Mouse (Mus musculus) liver, embryonic 15.5 days (tissue): Measurements from ENCODE around the gene Sfi1. TPM values are rescaled to one million over a fixed set of nuclear protein-coding genes. Genes with fewer than 3 reads are reported as not detected.
A peak's percentile ranks its signal among the peaks of the same experiment; 100 is the strongest.
"Not testable (repeated sequence)": the region's sequence is repeated elsewhere in the genome, so short reads cannot be mapped to it uniquely, and the experiment has no call there.

Experiments used
- ATAC-seq: fragments of 200-750 bp; cut with Nextera tagmentation; 2 replicates; pipeline ENCODE4 v1.8.0; 2017; ENCODE audit warnings: moderate number of reproducible peaks, mild to moderate bottlenecking, moderate library complexity; ENCODE audit not compliant: insufficient read depth
- H3K27ac ChIP-seq: fragments of 300-500 bp; sonication (generic); replicated peaks from 2 replicates; pipeline ENCODE4 v1.5.1; 2015; ENCODE audit warnings: mild to moderate bottlenecking, inconsistent platforms
- H3K27me3 ChIP-seq: fragments of 300-500 bp; sonication (generic); 2 replicates; pipeline ENCODE4 v1.6.1; 2015; ENCODE audit warnings: mild to moderate bottlenecking, inconsistent platforms
- H3K36me3 ChIP-seq: fragments of 300-500 bp; sonication (generic); replicated peaks from 2 replicates; pipeline ENCODE4 v1.6.1; 2015; ENCODE audit warnings: moderate library complexity, mild to moderate bottlenecking, inconsistent platforms
- H3K4me1 ChIP-seq: fragments of 300-500 bp; sonication (generic); replicated peaks from 2 replicates; pipeline ENCODE4 v1.6.1; 2015; ENCODE audit warnings: inconsistent platforms
- H3K4me2 ChIP-seq: fragments of 300-500 bp; sonication (generic); 2 replicates; pipeline ENCODE4 v1.6.1; 2015; ENCODE audit warnings: moderate library complexity, mild to moderate bottlenecking, inconsistent platforms
- H3K4me3 ChIP-seq: fragments of 300-500 bp; sonication (generic); replicated peaks from 2 replicates; pipeline ENCODE4 v1.5.1; 2015; ENCODE audit warnings: mild to moderate bottlenecking, inconsistent platforms
- H3K9ac ChIP-seq: fragments of 300-500 bp; sonication (generic); 2 replicates; pipeline ENCODE4 v1.6.1; 2015; ENCODE audit warnings: moderate library complexity, mild to moderate bottlenecking, inconsistent platforms
- H3K9me3 ChIP-seq: fragments of 300-500 bp; sonication (generic); replicated peaks from 2 replicates; pipeline ENCODE4 v1.6.1; 2016; ENCODE audit warnings: inconsistent platforms
- WGBS: fragments of 180-500 bp; shearing (Covaris S2); methylation state at CpG from one replicate; pipeline ENCODE4 v1.1.7; 2015; ENCODE audit warnings: mixed read lengths; ENCODE audit not compliant: insufficient replicate concordance; 5-methylcytosine and 5-hydroxymethylcytosine counted together
- polyA plus RNA-seq: library from polyadenylated mRNA; unstranded; fragments of >200 nt; fragmentation: Nextera tagmentation; extraction: Ambion mirVana; gene quantifications from 2 replicates; pipeline ENCODE4 v1.2.1, GENCODE M21; 2015

Sfi1 gene
- polyA plus RNA-seq, 1 experiment from 2014 or later = 3.2 TPM

GRCm38 (mm10) chr11:3157996-3158395 lies 35.3 kb downstream of the Sfi1 start:
- not testable (repeated sequence) for H3K27ac ChIP-seq, H3K4me1 ChIP-seq, H3K4me2 ChIP-seq, H3K4me3 ChIP-seq, H3K36me3 ChIP-seq, ATAC-seq, H3K27me3 ChIP-seq, H3K9ac ChIP-seq
- H3K9me3 ChIP-seq = peaks cover 19% of the 10 kb centered on the region
- 86% methylated on average over 6 of the region's 6 CpGs for WGBS

GRCm38 (mm10) chr11:3156991-3157390 lies 36.3 kb downstream of the Sfi1 start:
- H3K36me3 ChIP-seq, H3K9ac ChIP-seq, H3K4me2 ChIP-seq, H3K27ac ChIP-seq, H3K27me3 ChIP-seq, H3K4me3 ChIP-seq, H3K4me1 ChIP-seq: not testable (repeated sequence)
- WGBS = 72% methylated on average over 3 of the region's 3 CpGs
- ATAC-seq = 0 out of 2 replicates have a peak, but pooled peaks have one; percentile 5
- peaks cover 13% of the 10 kb centered on the region for H3K9me3 ChIP-seq

GRCm38 (mm10) chr11:3153666-3154397 lies 39.4 kb downstream of the Sfi1 start:
- ATAC-seq = peak; percentile 10; the same call in 1 of the 2 replicates
- H3K27ac ChIP-seq, H3K4me1 ChIP-seq, H3K4me3 ChIP-seq, H3K9ac ChIP-seq, H3K4me2 ChIP-seq, H3K27me3 ChIP-seq: not testable (repeated sequence)
- 61% methylated on average over 1 of the region's 1 CpGs for WGBS
- Histone ChIP-seq H3K9me3 (peaks cover 10% of the 10 kb centered on the region), H3K36me3 (peaks cover 13% of the 10 kb centered on the region; the same call in 1 of the 2 replicates)

GRCm38 (mm10) chr11:3151358-3151757 lies 41.9 kb downstream of the Sfi1 start:
- H3K4me1 ChIP-seq, H3K9me3 ChIP-seq, H3K27ac ChIP-seq, H3K9ac ChIP-seq, H3K4me2 ChIP-seq, H3K27me3 ChIP-seq, H3K4me3 ChIP-seq: not testable (repeated sequence)
- H3K36me3 ChIP-seq = peaks cover 13% of the 10 kb centered on the region; the same call in 1 of the 2 replicates
- peak; percentile 14; the same call in 1 of the 2 replicates for ATAC-seq
- 80% methylated on average over 4 of the region's 4 CpGs for WGBS

GRCm38 (mm10) chr11:3150677-3151003 lies 42.6 kb downstream of the Sfi1 start:
- H3K4me1 ChIP-seq, H3K27me3 ChIP-seq, H3K4me3 ChIP-seq, ATAC-seq, H3K4me2 ChIP-seq, H3K9me3 ChIP-seq, H3K27ac ChIP-seq, H3K9ac ChIP-seq: not testable (repeated sequence)
- 84% methylated on average over 12 of the region's 12 CpGs for WGBS
- peaks cover 13% of the 10 kb centered on the region; the same call in 1 of the 2 replicates for H3K36me3 ChIP-seq

DNA sequence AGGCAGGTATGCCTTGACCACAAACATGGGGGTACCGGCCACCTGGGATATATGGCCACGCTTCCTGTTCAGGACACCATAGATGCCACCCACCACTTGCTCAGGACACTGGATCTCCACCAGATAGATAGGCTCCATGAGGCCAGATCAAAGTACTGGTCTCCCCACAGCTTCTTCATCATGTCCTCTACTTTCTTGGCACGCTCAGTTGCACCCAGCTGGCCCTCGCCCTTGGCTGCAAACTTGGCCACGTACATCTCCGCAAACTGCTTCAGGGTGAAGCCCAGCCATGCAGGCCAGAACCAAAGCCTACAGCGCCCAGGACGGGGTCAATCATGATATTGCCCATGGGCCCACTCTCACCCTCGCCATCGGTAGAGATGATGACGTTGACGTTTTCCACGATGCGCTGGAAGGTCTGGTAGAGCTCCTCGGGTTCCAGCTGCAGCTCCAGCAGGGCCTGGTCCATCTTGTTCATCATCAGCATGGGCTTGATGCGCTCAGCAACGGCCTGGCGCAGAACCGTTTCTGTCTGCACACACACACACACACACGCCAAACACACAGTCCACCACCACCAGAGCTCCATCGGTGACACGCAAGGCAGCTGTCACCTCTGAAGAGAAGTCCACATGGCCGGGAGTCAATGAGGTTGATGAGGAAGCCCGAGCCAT lies 43.1 kb downstream of the Sfi1 start:
- H3K27ac ChIP-seq, H3K27me3 ChIP-seq, H3K9me3 ChIP-seq, H3K4me1 ChIP-seq, H3K9ac ChIP-seq, H3K4me2 ChIP-seq, H3K4me3 ChIP-seq: not testable (repeated sequence)
- peaks cover 13% of the 10 kb centered on the region; the same call in 1 of the 2 replicates for H3K36me3 ChIP-seq
- 85% methylated on average over 24 of the region's 24 CpGs for WGBS
- ATAC-seq = peak; percentile 4; the same call in 1 of the 2 replicates

GRCm38 (mm10) chr11:3149471-3149870 lies 43.8 kb downstream of the Sfi1 start:
- H3K36me3 ChIP-seq = peaks cover 13% of the 10 kb centered on the region; the same call in 1 of the 2 replicates

DNA sequence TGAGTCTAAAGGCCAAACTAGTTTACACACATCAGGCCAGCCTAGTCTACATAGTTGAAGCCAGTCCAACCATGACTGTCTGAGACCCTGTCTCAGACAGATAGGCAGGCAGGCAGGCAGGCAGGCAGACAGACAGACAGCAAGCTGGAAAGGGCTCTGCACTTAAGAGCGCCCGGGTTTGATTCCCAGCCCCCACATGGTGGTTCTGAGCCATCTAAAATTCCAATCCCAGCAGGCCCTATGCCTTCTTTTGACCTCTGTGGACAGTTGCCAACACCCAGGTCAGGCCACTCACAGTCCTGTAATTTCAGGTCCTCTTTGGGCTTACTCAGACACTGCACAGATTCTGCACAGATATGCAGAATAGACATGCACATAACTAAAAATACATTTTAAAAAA lies 46.5 kb downstream of the Sfi1 start:
- H3K27ac ChIP-seq, H3K4me1 ChIP-seq, H3K9me3 ChIP-seq, H3K36me3 ChIP-seq, H3K9ac ChIP-seq, H3K4me2 ChIP-seq, H3K4me3 ChIP-seq, ATAC-seq, H3K27me3 ChIP-seq: not testable (repeated sequence)
- WGBS = 65% methylated on average over 2 of the region's 2 CpGs

More at GRCm38 (mm10) chr11:3149471-3149870, 43.8 kb downstream of the Sfi1 start:
- not testable (repeated sequence) for H3K27ac ChIP-seq, H3K27me3 ChIP-seq, H3K9ac ChIP-seq, ATAC-seq, H3K4me2 ChIP-seq, H3K4me3 ChIP-seq, H3K4me1 ChIP-seq, H3K9me3 ChIP-seq
- WGBS = 85% methylated on average over 4 of the region's 4 CpGs

GRCm38 (mm10) chr11:3145359-3146165 lies 47.7 kb downstream of the Sfi1 start:
- not testable (repeated sequence) for H3K9me3 ChIP-seq, H3K9ac ChIP-seq, H3K4me3 ChIP-seq, H3K4me1 ChIP-seq, ATAC-seq, H3K27me3 ChIP-seq, H3K4me2 ChIP-seq, H3K36me3 ChIP-seq, H3K27ac ChIP-seq
- 76% methylated on average over 8 of the region's 9 CpGs for WGBS

GRCm38 (mm10) chr11:3143984-3144383 lies 49.3 kb downstream of the Sfi1 start:
- not testable (repeated sequence) for H3K4me3 ChIP-seq, H3K4me1 ChIP-seq, H3K9me3 ChIP-seq, H3K36me3 ChIP-seq, ATAC-seq, H3K27ac ChIP-seq, H3K4me2 ChIP-seq, H3K9ac ChIP-seq, H3K27me3 ChIP-seq
- WGBS = 43% methylated on average over 3 of the region's 3 CpGs

DNA sequence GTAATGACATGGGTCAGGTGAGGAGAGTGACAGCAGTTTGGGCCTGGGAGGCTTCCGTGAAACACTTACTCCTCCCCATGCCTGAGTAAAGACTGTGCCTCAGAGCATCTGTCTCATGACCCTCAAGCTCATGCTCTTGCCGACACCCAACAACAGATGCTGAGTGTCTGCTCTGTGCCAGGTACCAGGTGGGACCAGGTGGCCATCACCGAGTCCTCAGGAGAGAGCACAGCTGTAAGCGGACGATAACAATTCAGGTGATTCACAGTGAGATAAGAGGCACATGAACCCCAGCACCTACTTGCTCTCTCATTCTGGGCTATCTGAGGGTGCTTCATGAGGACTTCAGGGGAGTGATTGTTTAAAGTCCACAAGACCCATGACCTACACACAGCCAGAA lies 50.9 kb downstream of the Sfi1 start:
- H3K9me3 ChIP-seq, H3K27ac ChIP-seq, H3K4me2 ChIP-seq, H3K4me3 ChIP-seq, H3K9ac ChIP-seq, H3K36me3 ChIP-seq, H3K4me1 ChIP-seq, H3K27me3 ChIP-seq: not testable (repeated sequence)
- WGBS = 69% methylated on average over 4 of the region's 5 CpGs
- peak; percentile 50 for ATAC-seq
